ENCODE assay signal across 24 mouse cellular contexts in genomic region chr4:88977099-88977888, GRCm38 (mm10).
DNase-seq lines count a peak whose midpoint lies in the region; ATAC-seq and TF ChIP-seq lines count a peak whose summit lies in the region.
"Had no signal": no experiment of that assay in that cellular context is flagged by ENCODE, and none has a peak within 500 bp of the region (broad histone marks: within the 10 kb centered on the region; RNA-seq: fewer than 3 reads in every experiment).

No protein-coding gene starts in this region.

- no peaks in the 10 kb centered on the region for H3K27me3 ChIP-seq in limb, embryonic 14.5 days (ENCODE audit: control insufficient read depth, insufficient read depth, low read length)
- H3K27me3 ChIP-seq in limb, embryonic 10.5 days (ENCODE audit: low read depth, poor library complexity, severe bottlenecking) = no peaks in the 10 kb centered on the region
- no peaks in the 10 kb centered on the region for H3K27me3 ChIP-seq in liver, embryonic 15.5 days
- no peaks in the 10 kb centered on the region for H3K27me3 ChIP-seq in heart, embryonic 10.5 days (ENCODE audit: insufficient read depth, poor library complexity, severe bottlenecking)
- H3K27me3 ChIP-seq: forebrain, embryonic 13.5 days; heart, embryonic 13.5 days had no signal

- TF ChIP-seq POLR2A in limb, embryonic 14.5 days (IDR thresholded peaks at IDR 0.05; ENCODE audit: borderline replicate concordance, extremely low read depth, insufficient read depth, insufficient read length) = no peak

- H3K9me3 ChIP-seq in limb, embryonic 14.5 days (ENCODE audit: control insufficient read depth, low read length) = no peaks in the 10 kb centered on the region
- no peaks in the 10 kb centered on the region for H3K9me3 ChIP-seq in limb, embryonic 10.5 days (replicated peaks)
- H3K9me3 ChIP-seq in liver, embryonic 15.5 days (replicated peaks) = no peaks in the 10 kb centered on the region
- no peaks in the 10 kb centered on the region for H3K9me3 ChIP-seq in heart, embryonic 10.5 days
- H3K9me3 ChIP-seq: forebrain, embryonic 13.5 days; heart, embryonic 13.5 days had no signal

- no peak overlapping the region for H3K4me3 ChIP-seq in limb, embryonic 14.5 days (replicated peaks; ENCODE audit: low read length)
- no peak overlapping the region for H3K4me3 ChIP-seq in limb, embryonic 10.5 days
- no peak overlapping the region for H3K4me3 ChIP-seq in liver, embryonic 15.5 days (replicated peaks)
- H3K4me3 ChIP-seq in heart, embryonic 10.5 days = no peak overlapping the region
- H3K4me3 ChIP-seq: erythroblast, embryonic 14.5 days; forebrain, embryonic 13.5 days; heart, embryonic 13.5 days had no signal

- 71% methylated on average over 3 of the region's 3 CpGs for WGBS in limb, embryonic 14.5 days
- 80% methylated on average over 3 of the region's 3 CpGs for WGBS in limb, embryonic 10.5 days
- WGBS in liver, embryonic 15.5 days (ENCODE audit: insufficient replicate concordance) = 46% methylated on average over 3 of the region's 3 CpGs
- 68% methylated on average over 3 of the region's 3 CpGs for WGBS in heart, embryonic 10.5 days

- ATAC-seq in limb, embryonic 14.5 days (ENCODE audit: low FRiP score, low read depth) = no peak
- ATAC-seq in liver, embryonic 15.5 days (ENCODE audit: insufficient read depth) = peak; percentile 67
- ATAC-seq in frontal cortex, adult (ENCODE audit: low TSS enrichment) = no peak
- ATAC-seq: CD4-positive, CD25-positive, alpha-beta regulatory T cell, adult 4 months; forebrain, embryonic 13.5 days; hindbrain, postnatal 0 days; intestine, postnatal 0 days; lung, postnatal 0 days had no signal

- no peaks in the 10 kb centered on the region for H3K4me1 ChIP-seq in limb, embryonic 14.5 days (ENCODE audit: control insufficient read depth, insufficient read depth, low read length)
- H3K4me1 ChIP-seq in limb, embryonic 10.5 days = no peaks in the 10 kb centered on the region
- peaks cover 8% of the 10 kb centered on the region; the same call in 1 of the 2 replicates for H3K4me1 ChIP-seq in liver, embryonic 15.5 days (replicated peaks)
- H3K4me1 ChIP-seq in heart, embryonic 10.5 days = no peaks in the 10 kb centered on the region
- H3K4me1 ChIP-seq: forebrain, embryonic 13.5 days had no signal

- no peak overlapping the region for H3K4me2 ChIP-seq in limb, embryonic 14.5 days (replicated peaks; ENCODE audit: low read depth, low read length, severe bottlenecking)
- H3K4me2 ChIP-seq in liver, embryonic 15.5 days = no peak overlapping the region
- H3K4me2 ChIP-seq: forebrain, embryonic 13.5 days; heart, embryonic 13.5 days had no signal

- peak; percentile 75 for DNase-seq in limb, embryonic 14.5 days (ENCODE audit: low spot score)
- DNase-seq in limb, embryonic 10.5 days (ENCODE audit: low spot score) = no peak
- DNase-seq in fibroblast of lung, adult 2 months (ENCODE audit: low read depth) = peak; percentile 58
- DNase-seq in kidney, postnatal 14 days = no peak
- no peak for DNase-seq in heart, embryonic 10.5 days (ENCODE audit: low spot score)
- no peak for DNase-seq in yolk sac, embryonic 10.5 days (ENCODE audit: low spot score)
- DNase-seq: adrenal gland, postnatal 10 days; cerebellum, adult 11 months; cerebellum, adult 9-11 months; gastrocnemius, postnatal 25 days; heart, postnatal 14 days; kidney, postnatal 36 days; midbrain, embryonic 14.5 days; thymus, adult 2 months; thymus, postnatal 4 days had no signal

- no peak overlapping the region for H3K27ac ChIP-seq in limb, embryonic 14.5 days (replicated peaks; ENCODE audit: low read depth, low read length)
- no peak overlapping the region for H3K27ac ChIP-seq in limb, embryonic 10.5 days
- H3K27ac ChIP-seq in liver, embryonic 15.5 days (replicated peaks) = no peak overlapping the region
- no peak overlapping the region for H3K27ac ChIP-seq in heart, embryonic 10.5 days
- H3K27ac ChIP-seq: forebrain, embryonic 13.5 days; heart, embryonic 13.5 days; hindbrain, postnatal 0 days had no signal

- H3K9ac ChIP-seq in limb, embryonic 14.5 days (ENCODE audit: low read depth, low read length, severe bottlenecking) = no peak overlapping the region
- H3K9ac ChIP-seq in liver, embryonic 15.5 days = no peak overlapping the region
- H3K9ac ChIP-seq: forebrain, embryonic 13.5 days; heart, embryonic 13.5 days had no signal

- H3K36me3 ChIP-seq in limb, embryonic 14.5 days (ENCODE audit: control insufficient read depth, insufficient read depth, low read length) = no peaks in the 10 kb centered on the region
- no peaks in the 10 kb centered on the region for H3K36me3 ChIP-seq in limb, embryonic 10.5 days
- no peaks in the 10 kb centered on the region for H3K36me3 ChIP-seq in liver, embryonic 15.5 days (replicated peaks)
- H3K36me3 ChIP-seq in heart, embryonic 10.5 days = no peaks in the 10 kb centered on the region
- H3K36me3 ChIP-seq: heart, embryonic 13.5 days had no signal

Comparison
In these comparisons a context has a peak if more than half of its experiments do, and no peak if none do; other contexts are left out.
1. DNase-seq: peak in limb, embryonic 14.5 days (single experiment) and fibroblast of lung, adult 2 months (single experiment); none in limb, embryonic 10.5 days (single experiment), kidney, postnatal 14 days (single experiment), heart, embryonic 10.5 days (single experiment) and yolk sac, embryonic 10.5 days (single experiment).